Mouse (Mus musculus): ENCODE measurements around the gene Adamts15.

- TF ChIP-seq CTCF (IDR thresholded peaks at IDR 0.05; ENCODE audit: low read depth) (no peak), EP300 (optimal IDR thresholded peaks at IDR 0.05) (no peak)
Measured at GRCm38 (mm10) chr9:30955246-30955645, 33.0 kb upstream of the Adamts15 start.

Measured in stomach, postnatal 0 days (tissue).